Mouse (Mus musculus) v-Abl transformed pro-B cells (cell line): ENCODE data around the gene Spsb4.
"Not testable (repeated sequence)": the region's sequence is repeated elsewhere in the genome, so short reads cannot be mapped to it uniquely, and the experiment has no call there.

Experiments
- in situ Hi-C, 2 experiments: fragments of 400-800 bp; cut with MboI; formaldehyde crosslinking; loops; one replicate each; pipeline ENCODE4 v1.15.1; 2025; ENCODE audit not compliant: unreplicated experiment in 2 of 2

Gene Spsb4

GRCm38 (mm10) chr9:96956646-96957297 is 61.9 kb downstream of the Spsb4 start:
- in situ Hi-C loops: loop anchor here in 1 of 2 experiments (5.0 kb wide), 1 partner anchor 39 kb away; no protein-coding TSS in a partner anchor

- in situ Hi-C loops: no loop called here
Measured at GRCm38 (mm10) chr9:96954063-96954809, 64.4 kb downstream of the Spsb4 start.

GRCm38 (mm10) chr9:96953443-96953842 is 65.2 kb downstream of the Spsb4 start:
- in situ Hi-C loops: no loop called here

GRCm38 (mm10) chr9:96952310-96952975 is 66.2 kb downstream of the Spsb4 start:
- in situ Hi-C loops: no loop called here

GRCm38 (mm10) chr9:96949551-96949950 is 69.1 kb downstream of the Spsb4 start:
- in situ Hi-C loops: no loop called here

- in situ Hi-C loops: no loop called here
Measured at GRCm38 (mm10) chr9:96948546-96948945, 70.1 kb downstream of the Spsb4 start.

- in situ Hi-C loops: no loop called here
Measured at GRCm38 (mm10) chr9:96947171-96947570, 71.5 kb downstream of the Spsb4 start.

GRCm38 (mm10) chr9:96944517-96944916 is 74.1 kb downstream of the Spsb4 start:
- in situ Hi-C loops: no loop called here

- in situ Hi-C loops: no loop called here
Measured at GRCm38 (mm10) chr9:96942975-96943374, 75.7 kb downstream of the Spsb4 start.

- in situ Hi-C loops: no loop called here
Measured at GRCm38 (mm10) chr9:96938887-96939286, 79.8 kb downstream of the Spsb4 start.

- in situ Hi-C loops: not testable (repeated sequence)
Measured at GRCm38 (mm10) chr9:96936427-96936826, 82.2 kb downstream of the Spsb4 start.

- in situ Hi-C loops: no loop called here
Measured at GRCm38 (mm10) chr9:96935556-96936300, 82.9 kb downstream of the Spsb4 start.

- in situ Hi-C loops: no loop called here
Measured at GRCm38 (mm10) chr9:96934816-96935215, 83.8 kb downstream of the Spsb4 start.

- in situ Hi-C loops: no loop called here
Measured at GRCm38 (mm10) chr9:96932751-96933150, 85.9 kb downstream of the Spsb4 start.

- in situ Hi-C loops: no loop called here
Measured at GRCm38 (mm10) chr9:96923577-96924316, 94.9 kb downstream of the Spsb4 start.

GRCm38 (mm10) chr9:96923119-96923518 is 95.5 kb downstream of the Spsb4 start:
- in situ Hi-C loops: no loop called here

- in situ Hi-C loops: loop anchor here (5.0 to 10.0 kb wide), 4 partner anchors 40 to 408 kb away; no protein-coding TSS in a partner anchor
Measured at GRCm38 (mm10) chr9:96916620-96917538, 101.8 kb downstream of the Spsb4 start.

- in situ Hi-C loops: loop anchor here (5.0 to 10.0 kb wide), 4 partner anchors 41 to 409 kb away; no protein-coding TSS in a partner anchor
Measured at GRCm38 (mm10) chr9:96916076-96916475, 102.6 kb downstream of the Spsb4 start.

GRCm38 (mm10) chr9:96914851-96915250 is 103.8 kb downstream of the Spsb4 start:
- in situ Hi-C loops: loop anchor here (5.0 to 10.0 kb wide), 4 partner anchors 42 to 410 kb away; no protein-coding TSS in a partner anchor
